Mouse (Mus musculus): ENCODE data around the gene Tssk6. TPM values are rescaled to one million over a fixed set of nuclear protein-coding genes. Genes with fewer than 3 reads are reported as not detected.

Tssk6 gene
- total and polyA plus RNA-seq, 2 experiments from 2014 or later: 4.6 TPM; not detected in 1

GRCm38 (mm10) chr8:69864180-69864579 is 37.8 kb upstream of the Tssk6 start:
- 82% methylated on average over 5 of the region's 5 CpGs for WGBS
- ATAC-seq (ENCODE audit: low FRiP score): no peak
- TF ChIP-seq CTCF (IDR thresholded peaks at IDR 0.05): no peak
- no peak overlapping the region for H3K4me3 ChIP-seq (ENCODE audit: low read depth, low read length)
- DNase-seq (ENCODE audit: low spot score): no peak
- H3K9me3 ChIP-seq (ENCODE audit: low read length): no peaks in the 10 kb centered on the region
- peaks cover 9% of the 10 kb centered on the region; the same call in 1 of the 2 replicates for H3K36me3 ChIP-seq (ENCODE audit: insufficient read depth, low read length)
- no peak overlapping the region for H3K9ac ChIP-seq (replicated peaks; ENCODE audit: low read length, poor library complexity, severe bottlenecking)
- H3K4me1 ChIP-seq (ENCODE audit: insufficient read depth, low read length): no peaks in the 10 kb centered on the region
- H3K27me3 ChIP-seq (ENCODE audit: insufficient read depth, low read length): no peaks in the 10 kb centered on the region
- no peak overlapping the region for H3K4me2 ChIP-seq (ENCODE audit: low read depth, low read length, poor library complexity, severe bottlenecking)
- no peak overlapping the region for H3K27ac ChIP-seq (ENCODE audit: low read depth, low read length)

- H3K27ac ChIP-seq (ENCODE audit: low read depth, low read length): no peak overlapping the region
- 0 out of 2 replicates have a peak, but pooled peaks cover 23% of the 10 kb centered on the region for H3K36me3 ChIP-seq (ENCODE audit: insufficient read depth, low read length)
- no peaks in the 10 kb centered on the region for H3K9me3 ChIP-seq (ENCODE audit: low read length)
- no peaks in the 10 kb centered on the region for H3K4me1 ChIP-seq (ENCODE audit: insufficient read depth, low read length)
- H3K4me3 ChIP-seq (ENCODE audit: low read depth, low read length): no peak overlapping the region
- TF ChIP-seq CTCF (IDR thresholded peaks at IDR 0.05): no peak
- WGBS: 87% methylated on average over 5 of the region's 5 CpGs
- H3K9ac ChIP-seq (replicated peaks; ENCODE audit: low read length, poor library complexity, severe bottlenecking): no peak overlapping the region
- ATAC-seq (ENCODE audit: low FRiP score) (no peak), DNase-seq (ENCODE audit: low spot score) (no peak)
- H3K4me2 ChIP-seq (ENCODE audit: low read depth, low read length, poor library complexity, severe bottlenecking): no peak overlapping the region
- H3K27me3 ChIP-seq (ENCODE audit: insufficient read depth, low read length): no peaks in the 10 kb centered on the region
These were observed 34.2 kb upstream of the Tssk6 start for GRCm38 (mm10) chr8:69867696-69868326.

GRCm38 (mm10) chr8:69870003-69870765 is 31.8 kb upstream of the Tssk6 start:
- Histone ChIP-seq H3K4me3 (ENCODE audit: low read depth, low read length) (no peak overlapping the region), H3K9ac (replicated peaks; ENCODE audit: low read length, poor library complexity, severe bottlenecking) (no peak overlapping the region), H3K4me1 (ENCODE audit: insufficient read depth, low read length) (no peaks in the 10 kb centered on the region), H3K27me3 (ENCODE audit: insufficient read depth, low read length) (no peaks in the 10 kb centered on the region), H3K9me3 (ENCODE audit: low read length) (no peaks in the 10 kb centered on the region), H3K36me3 (ENCODE audit: insufficient read depth, low read length) (0 out of 2 replicates have a peak, but pooled peaks cover 13% of the 10 kb centered on the region), H3K27ac (ENCODE audit: low read depth, low read length) (no peak overlapping the region), H3K4me2 (ENCODE audit: low read depth, low read length, poor library complexity, severe bottlenecking) (no peak overlapping the region)
- no peak for TF ChIP-seq CTCF (IDR thresholded peaks at IDR 0.05)
- DNase-seq (ENCODE audit: low spot score) (no peak), ATAC-seq (ENCODE audit: low FRiP score) (no peak)
- 86% methylated on average over 11 of the region's 11 CpGs for WGBS

- H3K4me2 ChIP-seq (ENCODE audit: low read depth, low read length, poor library complexity, severe bottlenecking): no peak overlapping the region
- ATAC-seq (ENCODE audit: low FRiP score): no peak
- no peak for TF ChIP-seq CTCF (IDR thresholded peaks at IDR 0.05)
- 0 out of 2 replicates have a peak, but pooled peaks cover 13% of the 10 kb centered on the region for H3K36me3 ChIP-seq (ENCODE audit: insufficient read depth, low read length)
- no peaks in the 10 kb centered on the region for H3K9me3 ChIP-seq (ENCODE audit: low read length)
- no peak overlapping the region for H3K4me3 ChIP-seq (ENCODE audit: low read depth, low read length)
- no peak overlapping the region for H3K27ac ChIP-seq (ENCODE audit: low read depth, low read length)
- H3K9ac ChIP-seq (replicated peaks; ENCODE audit: low read length, poor library complexity, severe bottlenecking): no peak overlapping the region
- 96% methylated on average over 6 of the region's 6 CpGs for WGBS
- no peaks in the 10 kb centered on the region for H3K4me1 ChIP-seq (ENCODE audit: insufficient read depth, low read length)
- no peaks in the 10 kb centered on the region for H3K27me3 ChIP-seq (ENCODE audit: insufficient read depth, low read length)
- no peak for DNase-seq (ENCODE audit: low spot score)
These were observed 31.1 kb upstream of the Tssk6 start for GRCm38 (mm10) chr8:69870907-69871306.

- ATAC-seq (ENCODE audit: low FRiP score) (no peak), DNase-seq (ENCODE audit: low spot score) (peak; percentile 56)
- H3K4me2 ChIP-seq (ENCODE audit: low read depth, low read length, poor library complexity, severe bottlenecking): no peak overlapping the region
- no peaks in the 10 kb centered on the region for H3K4me1 ChIP-seq (ENCODE audit: insufficient read depth, low read length)
- no peak overlapping the region for H3K27ac ChIP-seq (ENCODE audit: low read depth, low read length)
- no peak overlapping the region for H3K4me3 ChIP-seq (ENCODE audit: low read depth, low read length)
- no peaks in the 10 kb centered on the region for H3K9me3 ChIP-seq (ENCODE audit: low read length)
- H3K27me3 ChIP-seq (ENCODE audit: insufficient read depth, low read length): no peaks in the 10 kb centered on the region
- no peak overlapping the region for H3K9ac ChIP-seq (replicated peaks; ENCODE audit: low read length, poor library complexity, severe bottlenecking)
- peak; percentile 82 for TF ChIP-seq CTCF (IDR thresholded peaks at IDR 0.05)
- 9% methylated on average over 9 of the region's 9 CpGs for WGBS
- 0 out of 2 replicates have a peak, but pooled peaks cover 13% of the 10 kb centered on the region for H3K36me3 ChIP-seq (ENCODE audit: insufficient read depth, low read length)
These were observed 27.8 kb upstream of the Tssk6 start for GRCm38 (mm10) chr8:69874155-69874554.

- no peak for DNase-seq (ENCODE audit: low spot score)
- 87% methylated on average over 13 of the region's 13 CpGs for WGBS
- H3K4me1 ChIP-seq (ENCODE audit: insufficient read depth, low read length): no peaks in the 10 kb centered on the region
- H3K27me3 ChIP-seq (ENCODE audit: insufficient read depth, low read length): peaks cover 4% of the 10 kb centered on the region; the same call in 1 of the 2 replicates
- no peak overlapping the region for H3K4me3 ChIP-seq (ENCODE audit: low read depth, low read length)
- no peak overlapping the region for H3K9ac ChIP-seq (replicated peaks; ENCODE audit: low read length, poor library complexity, severe bottlenecking)
- no peak for ATAC-seq (ENCODE audit: low FRiP score)
- H3K4me2 ChIP-seq (ENCODE audit: low read depth, low read length, poor library complexity, severe bottlenecking): no peak overlapping the region
- TF ChIP-seq CTCF (IDR thresholded peaks at IDR 0.05): no peak
- no peaks in the 10 kb centered on the region for H3K9me3 ChIP-seq (ENCODE audit: low read length)
- 0 out of 2 replicates have a peak, but pooled peaks cover 13% of the 10 kb centered on the region for H3K36me3 ChIP-seq (ENCODE audit: insufficient read depth, low read length)
- no peak overlapping the region for H3K27ac ChIP-seq (ENCODE audit: low read depth, low read length)
These were observed 27.3 kb upstream of the Tssk6 start for GRCm38 (mm10) chr8:69874654-69875053.
